Mouse (Mus musculus) heart, adult 2 months (tissue): ENCODE data around the gene BC051019. TPM values are rescaled to one million over a fixed set of nuclear protein-coding genes. Genes with fewer than 3 reads are reported as not detected.

Experiments
- DNase-seq, 2 experiments: peaks; one replicate each; pipeline ENCODE4 v3.0.0; 2021
- H3K27ac ChIP-seq: fragments of 200-600 bp; 2 replicates; pipeline ENCODE4 v1.8.1; 2022
- H3K27me3 ChIP-seq: fragments of 200-500 bp; 2 replicates; pipeline ENCODE4 v1.6.1; 2012; ENCODE audit warnings: mild to moderate bottlenecking, low read length, inconsistent platforms, mixed read lengths; ENCODE audit not compliant: control insufficient read depth, insufficient read depth
- H3K36me3 ChIP-seq: fragments of 200-500 bp; 2 replicates; pipeline ENCODE4 v1.6.1; 2012; ENCODE audit warnings: low read length, inconsistent platforms; ENCODE audit not compliant: control insufficient read depth, insufficient read depth
- H3K4me1 ChIP-seq: fragments of 200-500 bp; 2 replicates; pipeline ENCODE4 v1.6.1; 2011; ENCODE audit warnings: low read length; ENCODE audit not compliant: control insufficient read depth, insufficient read depth
- H3K4me3 ChIP-seq: fragments of 200-600 bp; 2 replicates; pipeline ENCODE4 v1.8.1; 2022
- H3K79me2 ChIP-seq: fragments of 200-500 bp; replicated peaks from 2 replicates; pipeline ENCODE4 v1.6.1; 2012; ENCODE audit warnings: mild to moderate bottlenecking, inconsistent platforms, low read length, moderate library complexity, mixed read lengths; ENCODE audit not compliant: control insufficient read depth, insufficient read depth
- H3K9ac ChIP-seq: fragments of 200-500 bp; 2 replicates; pipeline ENCODE4 v1.6.1; 2012; ENCODE audit warnings: low read depth, mild to moderate bottlenecking, control low read depth, inconsistent platforms, low read length, mixed read lengths
- CTCF ChIP-seq: fragments of 200-600 bp; IDR thresholded peaks from 2 replicates; pipeline ENCODE4 v1.8.1; 2022; ENCODE audit warnings: antibody characterized with exemption, mild to moderate bottlenecking, moderate library complexity
- EP300 ChIP-seq: fragments of 200-500 bp; IDR thresholded peaks from 2 replicates; pipeline ENCODE4 v1.6.1; 2011; ENCODE audit warnings: low read depth, low read length, control low read depth; ENCODE audit not compliant: insufficient read depth
- POLR2A ChIP-seq: fragments of 200-500 bp; IDR thresholded peaks from 2 replicates; pipeline ENCODE4 v1.6.1; 2011; ENCODE audit warnings: mild to moderate bottlenecking, low read depth, low read length, control low read depth; ENCODE audit not compliant: insufficient read depth
- WGBS: fragments of 180-500 bp; shearing (Covaris S2); methylation state at CpG from one replicate; pipeline ENCODE4 v1.1.7; 2018; 5-methylcytosine and 5-hydroxymethylcytosine counted together
- intact Hi-C: fragments of 180-260 bp; cut with DNase I; formaldehyde crosslinking; loops from one replicate; pipeline ENCODE4 v1.15.1; 2025
- long read RNA-seq: library from polyadenylated mRNA; stranded (forward); transcript quantifications from one replicate; pipeline ENCODE4 v2.0.0, GENCODE M21; 2021
- polyA plus RNA-seq: library from polyadenylated mRNA; depleted of rRNA; stranded (reverse); fragments of >200 nt; gene quantifications from 2 replicates; pipeline ENCODE4 v1.2.3, GENCODE M21; 2012; rRNA removed
- total RNA-seq, 2 experiments: library from RNA; stranded (reverse); gene quantifications; 2 replicates each; pipeline ENCODE4 v1.2.3; 2021

Gene BC051019
- total RNA-seq = not detected
- polyA plus RNA-seq = 1.5 TPM in 1 of 2 replicates, not detected in the other
- long read RNA-seq = 0 reads

DNA sequence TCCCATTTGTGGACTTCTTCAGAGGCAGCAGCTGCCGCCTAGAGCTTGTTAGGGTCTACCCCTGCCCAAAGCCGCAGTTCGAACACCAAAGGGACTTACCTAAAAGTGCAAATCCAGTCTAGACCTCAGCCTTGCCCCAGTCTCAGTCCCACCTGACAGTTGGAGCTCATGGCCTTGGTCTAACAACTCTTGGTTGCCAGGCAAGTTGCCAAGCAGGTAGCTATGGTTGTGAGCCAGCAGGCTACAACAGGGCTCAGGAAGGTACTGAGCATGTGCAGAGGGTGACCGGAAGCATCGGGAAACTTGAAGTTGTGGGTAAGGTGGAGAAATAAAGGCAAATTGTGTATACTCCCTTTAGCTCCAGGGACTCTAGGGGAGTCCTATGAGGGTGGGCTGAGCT is at the start of gene BC051019:
Gene BC051019, minus strand, starts transcription at position 154 of the 400 bp plus-strand sequence.
- TF ChIP-seq EP300 (no peak), POLR2A (no peak), CTCF (no peak)
- DNase-seq = no peak
- no peak within 1 kb of the TSS for H3K9ac ChIP-seq
- no peaks in the 10 kb centered on the region for H3K4me1 ChIP-seq
- no peak within 1 kb of the TSS for H3K27ac ChIP-seq
- H3K79me2 ChIP-seq = no peaks in the 10 kb centered on the region
- H3K36me3 ChIP-seq = no peaks in the 10 kb centered on the region
- H3K4me3 ChIP-seq = no peak within 1 kb of the TSS
- intact Hi-C loops = no loop called here
- H3K27me3 ChIP-seq = no peaks in the 10 kb centered on the region
- WGBS = 92% methylated on average over 5 of the region's 5 CpGs

DNA sequence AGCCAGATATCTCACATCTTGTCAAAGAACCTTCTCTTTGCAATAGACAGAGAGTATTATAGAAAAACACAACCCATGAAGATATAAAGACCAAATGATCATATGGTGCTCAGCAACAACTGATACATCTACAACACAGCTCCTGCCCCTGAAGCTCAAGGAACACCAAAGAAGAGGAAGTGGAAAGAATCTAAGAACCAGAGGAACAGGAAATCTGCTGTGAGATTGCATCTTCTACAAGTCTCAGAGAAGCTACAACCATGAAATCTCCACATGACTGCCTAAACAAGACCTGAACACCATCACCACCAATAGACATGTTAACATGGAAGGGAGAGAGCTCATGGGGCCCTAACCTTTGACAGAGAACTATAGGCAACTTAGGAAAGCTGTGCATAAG is 48.6 kb upstream of the BC051019 start:
- Histone ChIP-seq H3K27me3 (no peaks in the 10 kb centered on the region), H3K4me3 (no peak overlapping the region), H3K36me3 (no peaks in the 10 kb centered on the region), H3K79me2 (no peaks in the 10 kb centered on the region), H3K27ac (no peak overlapping the region), H3K4me1 (no peaks in the 10 kb centered on the region), H3K9ac (no peak overlapping the region)
- intact Hi-C loops = no loop called here
- no peak for DNase-seq
- no peak for TF ChIP-seq CTCF
- no peak for TF ChIP-seq POLR2A
- no peak for TF ChIP-seq EP300

DNA sequence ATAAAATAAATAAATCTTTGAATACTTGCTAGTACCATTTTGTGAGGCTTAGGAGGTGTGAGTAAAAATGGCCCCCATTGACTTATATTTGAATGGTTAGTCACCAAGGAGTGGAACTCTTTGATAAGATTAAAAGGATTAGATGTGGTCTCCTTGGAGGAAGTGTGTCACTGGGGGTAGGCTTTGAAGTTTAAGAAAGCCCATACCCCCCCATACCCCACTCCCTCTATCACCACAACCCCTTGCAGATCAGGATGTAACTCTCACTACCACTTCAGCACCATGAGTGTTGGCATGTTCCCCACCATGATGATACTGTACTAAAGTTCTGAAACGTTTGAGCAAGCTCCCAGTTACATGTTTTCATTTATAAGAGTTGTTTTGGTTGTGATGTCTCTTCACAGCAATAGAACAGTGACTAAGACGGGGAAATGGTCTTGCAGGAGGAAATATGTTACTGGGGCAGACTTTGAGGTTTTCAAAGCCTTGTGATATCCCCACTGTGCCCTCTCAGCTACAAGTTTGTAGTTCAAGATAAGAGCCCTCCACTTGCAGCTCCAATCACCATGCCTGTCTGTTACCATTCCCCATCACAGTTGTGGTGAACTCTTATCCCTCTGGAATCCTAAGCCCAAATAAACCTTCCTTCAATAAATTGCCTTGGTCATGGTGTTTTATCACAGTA is 45.2 kb upstream of the BC051019 start:
- Histone ChIP-seq H3K4me1 (no peaks in the 10 kb centered on the region), H3K4me3 (no peak overlapping the region), H3K79me2 (no peaks in the 10 kb centered on the region), H3K36me3 (no peaks in the 10 kb centered on the region), H3K27me3 (no peaks in the 10 kb centered on the region), H3K9ac (no peak overlapping the region), H3K27ac (no peak overlapping the region)
- TF ChIP-seq CTCF (no peak), POLR2A (no peak), EP300 (no peak)
- no peak for DNase-seq
- intact Hi-C loops = no loop called here
- 39% methylated on average over 2 of the region's 2 CpGs for WGBS

DNA sequence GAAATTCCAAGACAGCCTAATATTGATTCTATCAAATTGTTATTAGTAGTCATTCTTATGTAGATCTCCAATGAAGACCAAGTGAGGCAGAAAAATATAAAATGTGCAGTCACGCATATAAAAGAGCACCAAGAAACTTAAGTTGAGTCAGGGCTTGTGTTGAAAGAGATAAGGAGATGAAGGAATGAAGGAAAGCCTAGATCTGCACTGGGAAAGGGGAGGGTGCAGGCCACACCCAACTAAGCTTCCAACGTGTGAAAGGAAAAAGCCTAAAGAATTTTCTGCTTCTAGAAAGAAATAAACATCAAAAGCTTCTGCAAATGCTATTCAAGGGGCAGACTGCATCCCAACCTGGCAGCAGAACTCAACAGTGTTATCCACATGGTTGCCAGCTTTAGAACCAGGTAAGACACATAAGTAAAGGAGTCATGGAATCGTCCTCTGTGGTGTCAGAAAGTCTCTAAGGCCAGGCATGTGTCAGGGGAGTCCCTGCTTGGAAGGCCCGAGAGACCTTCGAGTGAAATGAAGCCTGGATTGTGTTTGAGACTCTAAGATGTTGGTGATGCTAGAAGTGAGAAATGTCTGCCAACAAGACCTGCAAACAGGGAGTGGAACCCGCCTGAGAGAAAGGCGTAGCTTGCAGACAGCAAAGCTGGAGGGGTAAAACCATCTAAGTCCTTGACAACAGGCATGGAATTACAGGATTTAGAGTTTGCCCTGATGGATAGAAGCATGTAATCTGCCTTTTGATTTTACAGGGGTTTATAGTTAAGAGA is 44.1 kb upstream of the BC051019 start:
- Histone ChIP-seq H3K9ac (no peak overlapping the region), H3K27ac (no peak overlapping the region), H3K36me3 (no peaks in the 10 kb centered on the region), H3K4me1 (no peaks in the 10 kb centered on the region), H3K4me3 (no peak overlapping the region), H3K27me3 (no peaks in the 10 kb centered on the region), H3K79me2 (no peaks in the 10 kb centered on the region)
- no peak for TF ChIP-seq CTCF
- no peak for TF ChIP-seq EP300
- TF ChIP-seq POLR2A = no peak
- DNase-seq = no peak
- intact Hi-C loops = no loop called here
- WGBS = 80% methylated on average over 7 of the region's 7 CpGs

DNA sequence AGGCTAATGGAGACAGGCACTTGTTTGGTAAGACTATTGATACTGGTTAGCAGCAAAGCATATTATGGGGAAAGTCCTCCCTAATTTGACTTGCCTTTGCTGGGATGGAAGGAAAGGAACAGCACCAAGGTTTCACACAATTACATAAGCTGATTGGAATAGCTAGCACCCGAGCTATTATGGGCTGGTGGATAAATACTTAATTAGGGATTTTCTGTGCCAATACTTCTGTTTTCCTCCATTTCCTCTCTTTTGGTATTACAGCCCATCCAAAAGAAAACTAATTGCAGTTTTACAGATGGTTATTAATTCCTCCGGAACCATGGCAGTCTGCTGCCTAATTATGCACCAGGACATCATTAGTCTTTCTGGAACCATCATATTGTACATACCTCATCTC is 40.4 kb upstream of the BC051019 start:
- no peak overlapping the region for H3K9ac ChIP-seq
- no peak overlapping the region for H3K27ac ChIP-seq
- H3K79me2 ChIP-seq = no peaks in the 10 kb centered on the region
- TF ChIP-seq EP300 (no peak), CTCF (no peak), POLR2A (no peak)
- no peaks in the 10 kb centered on the region for H3K27me3 ChIP-seq
- 71% methylated on average over 2 of the region's 2 CpGs for WGBS
- H3K36me3 ChIP-seq = no peaks in the 10 kb centered on the region
- no peaks in the 10 kb centered on the region for H3K4me1 ChIP-seq
- DNase-seq = no peak
- intact Hi-C loops = no loop called here
- no peak overlapping the region for H3K4me3 ChIP-seq

DNA sequence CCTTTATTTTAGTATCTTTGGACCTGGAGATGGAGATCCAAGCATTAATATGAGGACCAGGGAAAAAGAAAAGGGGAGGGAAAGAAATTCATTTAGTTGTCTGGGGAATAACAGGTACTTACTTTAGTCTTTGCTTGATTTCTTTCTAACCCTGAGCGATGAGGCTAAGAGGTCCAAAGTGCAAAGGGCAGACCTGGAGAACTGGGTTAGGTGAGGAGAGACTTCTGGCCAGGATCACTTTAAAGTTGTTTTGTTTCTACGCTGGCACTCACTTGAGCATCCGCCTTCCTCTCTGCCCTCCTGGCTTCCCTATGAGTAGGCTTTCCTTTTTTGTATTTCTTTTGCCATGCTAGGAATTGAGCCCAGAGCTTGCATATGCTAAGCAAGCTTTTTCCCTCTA is 32.6 kb upstream of the BC051019 start:
- WGBS = 95% methylated on average over 3 of the region's 3 CpGs
- intact Hi-C loops = no loop called here
- H3K4me3 ChIP-seq = no peak overlapping the region

More for the DNA sequence above, 32.6 kb upstream of the BC051019 start:
- H3K9ac ChIP-seq = no peak overlapping the region
- H3K79me2 ChIP-seq = no peaks in the 10 kb centered on the region
- H3K4me1 ChIP-seq = peaks cover 1% of the 10 kb centered on the region; the same call in 1 of the 2 replicates
- H3K27me3 ChIP-seq = no peaks in the 10 kb centered on the region
- no peak for TF ChIP-seq POLR2A
- no peak for TF ChIP-seq EP300
- TF ChIP-seq CTCF = no peak
- H3K27ac ChIP-seq = no peak overlapping the region
- no peaks in the 10 kb centered on the region for H3K36me3 ChIP-seq
- DNase-seq = no peak
